Mouse (Mus musculus) frontal cortex, postnatal 10 days (tissue): ENCODE measurements at regions not wholly inside any gene's neighbourhood (a gene's known extent, or its start where the extent isn't known, plus 50 kb on each side); places are given as distances from the start of the nearest gene placed in this dataset.

ENCODE experiments used
- DNase-seq, 2 experiments: peaks; one replicate each; pipeline ENCODE4 v3.0.0; 2022; ENCODE audit warnings: low spot score in 2 of 2, mixed read lengths in 1 of 2

GRCm38 (mm10) chr13:45213116-45213834 lies 134.8 kb downstream of the Gm9817 start:
- DNase-seq = no peak

- no peak for DNase-seq
Measured at GRCm38 (mm10) chr13:45218251-45218650, 139.8 kb downstream of the Gm9817 start.

- DNase-seq = no peak
Measured at GRCm38 (mm10) chr13:45219671-45220070, 141.2 kb downstream of the Gm9817 start.

- DNase-seq = no peak
Measured at GRCm38 (mm10) chr13:45230804-45231203, 152.3 kb downstream of the Gm9817 start.

GRCm38 (mm10) chr13:45235236-45235635 lies 154.3 kb upstream of the Mylip start:
- no peak for DNase-seq

GRCm38 (mm10) chr13:45238258-45238657 lies 151.3 kb upstream of the Mylip start:
- no peak for DNase-seq

GRCm38 (mm10) chr13:45239153-45239552 lies 150.4 kb upstream of the Mylip start:
- no peak for DNase-seq

- DNase-seq = no peak
Measured at GRCm38 (mm10) chr13:45240009-45240653, 149.4 kb upstream of the Mylip start.

- no peak for DNase-seq
Measured at GRCm38 (mm10) chr13:45242261-45242660, 147.3 kb upstream of the Mylip start.

GRCm38 (mm10) chr13:45242750-45243149 lies 146.8 kb upstream of the Mylip start:
- no peak for DNase-seq

GRCm38 (mm10) chr13:45245651-45246050 lies 143.9 kb upstream of the Mylip start:
- no peak for DNase-seq

GRCm38 (mm10) chr13:45246341-45246740 lies 143.2 kb upstream of the Mylip start:
- no peak for DNase-seq

GRCm38 (mm10) chr13:45250028-45250427 lies 139.5 kb upstream of the Mylip start:
- no peak for DNase-seq

- no peak for DNase-seq
Measured at GRCm38 (mm10) chr13:45251068-45251467, 138.5 kb upstream of the Mylip start.

GRCm38 (mm10) chr13:45252126-45252525 lies 137.4 kb upstream of the Mylip start:
- DNase-seq = no peak

GRCm38 (mm10) chr13:45253221-45253620 lies 136.3 kb upstream of the Mylip start:
- DNase-seq = no peak

- DNase-seq = no peak
Measured at GRCm38 (mm10) chr13:45255277-45255676, 134.3 kb upstream of the Mylip start.

GRCm38 (mm10) chr13:45262011-45262410 lies 127.5 kb upstream of the Mylip start:
- no peak for DNase-seq

GRCm38 (mm10) chr13:45266287-45267064 lies 123.1 kb upstream of the Mylip start:
- DNase-seq = no peak

- DNase-seq = no peak
Measured at GRCm38 (mm10) chr13:45267446-45267845, 122.1 kb upstream of the Mylip start.

GRCm38 (mm10) chr13:45267906-45268305 lies 121.6 kb upstream of the Mylip start:
- no peak for DNase-seq

GRCm38 (mm10) chr13:45274261-45274884 lies 115.2 kb upstream of the Mylip start:
- DNase-seq = no peak
